Mouse (Mus musculus) small intestine, adult 2 months (tissue): ENCODE measurements around the gene Sec22c.

Experiments
- CTCF ChIP-seq: fragments of 200-500 bp; IDR thresholded peaks from 2 replicates; pipeline ENCODE4 v1.5.1; 2012; ENCODE audit warnings: low read depth, mild to moderate bottlenecking, control low read depth, inconsistent platforms, low read length, moderate library complexity, mixed read lengths; ENCODE audit not compliant: insufficient replicate concordance, insufficient read length; ENCODE audit errors: extremely low read depth
- POLR2A ChIP-seq: fragments of 200-500 bp; IDR thresholded peaks from 2 replicates; pipeline ENCODE4 v1.6.1; 2012; ENCODE audit warnings: low read depth, mild to moderate bottlenecking, control low read depth, inconsistent platforms, low read length, moderate library complexity

- TF ChIP-seq CTCF (no peak), POLR2A (no peak)
Measured at GRCm38 (mm10) chr9:121690734-121691133, 14.6 kb downstream of the Sec22c start.
